Mouse (Mus musculus) brown adipose tissue, adult 24 weeks (tissue): Measurements from ENCODE around the gene Borcs6. TPM values are rescaled to one million over a fixed set of nuclear protein-coding genes. Genes with fewer than 3 reads are reported as not detected.
A peak's percentile ranks its signal among the peaks of the same experiment; 100 is the strongest.

Source experiments
- H3K27ac ChIP-seq: fragments of 200-500 bp; replicated peaks from 2 replicates; pipeline ENCODE4 v1.5.1; 2012; ENCODE audit warnings: low read depth, mild to moderate bottlenecking, low read length
- H3K4me1 ChIP-seq: fragments of 200-500 bp; 2 replicates; pipeline ENCODE4 v1.6.1; 2012; ENCODE audit warnings: low read length, mixed read lengths; ENCODE audit not compliant: control insufficient read depth, insufficient read depth, insufficient read length
- H3K4me3 ChIP-seq: fragments of 200-500 bp; 2 replicates; pipeline ENCODE4 v1.5.1; 2012; ENCODE audit warnings: low read depth, mild to moderate bottlenecking, low read length, moderate library complexity; ENCODE audit not compliant: insufficient read depth
- polyA plus RNA-seq: library from polyadenylated mRNA; stranded (reverse); fragments of >200 nt; gene quantifications from 2 replicates; pipeline ENCODE4 v1.2.4, GENCODE M21; 2012; ENCODE audit not compliant: missing spikeins, insufficient read depth, insufficient read length

Borcs6 gene
- polyA plus RNA-seq, 1 experiment, result 8.3 TPM

DNA sequence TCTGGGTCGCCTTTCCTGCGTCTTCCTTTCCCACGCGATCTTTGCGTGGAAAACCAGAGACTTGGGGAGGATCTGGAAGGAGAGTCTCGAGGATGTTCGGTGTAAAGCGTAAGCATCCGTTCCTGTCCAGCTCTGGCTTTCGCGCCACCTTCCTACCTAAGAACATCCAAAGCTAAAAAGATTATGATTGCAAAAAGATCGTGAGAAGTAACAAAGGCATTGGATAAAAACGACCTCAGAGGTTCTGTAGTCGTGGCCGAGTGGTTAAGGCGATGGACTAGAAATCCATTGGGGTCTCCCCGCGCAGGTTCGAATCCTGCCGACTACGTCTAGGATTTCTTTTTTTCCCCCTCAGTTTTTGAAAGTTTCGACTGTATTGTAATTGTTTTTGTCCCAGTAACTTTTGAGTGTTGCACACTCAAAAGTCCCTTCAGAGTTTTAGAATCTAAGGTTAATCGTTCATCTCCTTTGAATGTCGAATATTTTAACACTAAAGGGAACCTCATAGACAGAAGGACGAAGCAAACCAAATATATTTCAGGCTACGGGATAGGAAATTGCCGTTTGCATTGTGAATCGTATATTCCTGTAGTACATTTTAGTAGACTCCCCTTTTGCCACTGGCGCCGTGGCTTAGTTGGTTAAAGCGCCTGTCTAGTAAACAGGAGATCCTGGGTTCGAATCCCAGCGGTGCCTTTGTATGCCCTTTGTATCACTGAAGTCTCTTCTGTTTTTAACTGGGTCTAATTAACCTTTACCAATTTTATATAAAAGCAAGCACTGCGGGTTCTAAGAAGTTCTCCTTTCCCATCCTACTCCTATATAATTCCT lies 22.1 kb upstream of the Borcs6 start:
- Histone ChIP-seq H3K4me3 (peak overlapping the region; percentile 80), H3K27ac (peak overlapping the region; percentile 51), H3K4me1 (no peaks in the 10 kb centered on the region)

GRCm38 (mm10) chr11:69038173-69038572 lies 21.3 kb upstream of the Borcs6 start:
- no peak overlapping the region for H3K4me3 ChIP-seq
- no peaks in the 10 kb centered on the region for H3K4me1 ChIP-seq
- no peak overlapping the region for H3K27ac ChIP-seq

GRCm38 (mm10) chr11:69045531-69046394 lies 13.8 kb upstream of the Borcs6 start, which contains the start of gene Aurkb:
Gene Aurkb, plus strand, starts transcription at chr11:69045647.
- Histone ChIP-seq H3K27ac (no peak within 1 kb of the TSS), H3K4me1 (no peaks in the 10 kb centered on the region; the same call in 1 of the 2 replicates), H3K4me3 (peak within 1 kb of the TSS; percentile 61)

DNA sequence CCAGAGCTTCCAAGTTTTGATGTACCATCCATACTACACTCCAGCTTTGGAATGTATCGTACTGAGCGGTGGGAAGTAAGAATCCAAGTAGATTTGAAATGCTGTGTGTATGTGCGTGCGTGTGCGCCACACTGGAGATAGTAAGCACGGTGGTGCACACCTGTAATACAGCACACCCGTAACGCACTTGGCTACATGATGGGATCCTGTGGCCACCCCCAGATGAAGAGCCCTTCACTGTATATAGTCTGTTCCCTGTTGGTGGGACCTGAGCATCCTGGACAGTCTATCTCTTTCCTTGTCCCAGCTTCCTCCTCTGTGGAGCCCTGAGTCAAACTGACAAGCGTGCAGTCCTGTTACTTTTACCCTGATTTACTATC lies 13.1 kb upstream of the Borcs6 start:
- H3K27ac ChIP-seq, result no peak overlapping the region
- peak overlapping the region; percentile 61; the same call in 1 of the 2 replicates for H3K4me3 ChIP-seq
- H3K4me1 ChIP-seq, result no peaks in the 10 kb centered on the region; the same call in 1 of the 2 replicates

DNA sequence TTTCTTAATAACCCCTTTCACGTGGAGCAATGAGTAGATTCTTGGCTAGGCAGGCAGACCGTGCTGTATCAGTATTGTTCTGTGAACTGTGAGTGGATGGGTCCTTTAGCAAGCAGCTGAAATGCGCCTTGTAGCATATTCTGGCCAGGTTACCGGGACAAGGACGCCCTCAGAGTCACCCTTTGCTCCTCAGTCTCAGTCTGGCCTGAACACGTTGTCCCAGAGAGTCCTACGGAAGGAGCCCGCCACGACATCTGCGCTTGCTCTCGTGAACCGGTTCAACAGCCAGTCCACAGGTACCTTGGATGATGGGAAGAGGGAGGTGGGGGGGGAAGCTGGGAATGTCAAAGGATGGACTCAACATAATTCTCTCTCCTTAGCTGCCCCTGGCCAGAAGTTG lies 11.9 kb upstream of the Borcs6 start:
- Histone ChIP-seq H3K4me3 (no peak overlapping the region), H3K4me1 (peaks cover 6% of the 10 kb centered on the region; the same call in 1 of the 2 replicates), H3K27ac (no peak overlapping the region)

GRCm38 (mm10) chr11:69048151-69048550 lies 11.4 kb upstream of the Borcs6 start:
- Histone ChIP-seq H3K4me3 (no peak overlapping the region), H3K4me1 (peaks cover 7% of the 10 kb centered on the region; the same call in 1 of the 2 replicates), H3K27ac (no peak overlapping the region)

GRCm38 (mm10) chr11:69050748-69051147 lies 8.8 kb upstream of the Borcs6 start:
- Histone ChIP-seq H3K27ac (no peak overlapping the region), H3K4me3 (no peak overlapping the region), H3K4me1 (peaks cover 7% of the 10 kb centered on the region; the same call in 1 of the 2 replicates)

- H3K4me1 ChIP-seq, result 0 out of 2 replicates have a peak, but pooled peaks cover 7% of the 10 kb centered on the region
- H3K27ac ChIP-seq, result no peak overlapping the region
- no peak overlapping the region for H3K4me3 ChIP-seq
Observed at GRCm38 (mm10) chr11:69051771-69052170, 7.7 kb upstream of the Borcs6 start.

- Histone ChIP-seq H3K4me1 (0 out of 2 replicates have a peak, but pooled peaks cover 7% of the 10 kb centered on the region), H3K27ac (no peak overlapping the region), H3K4me3 (no peak overlapping the region)
Observed at GRCm38 (mm10) chr11:69052824-69053421, 6.6 kb upstream of the Borcs6 start.

- no peak overlapping the region for H3K4me3 ChIP-seq
Observed at GRCm38 (mm10) chr11:69053848-69054247, 5.7 kb upstream of the Borcs6 start.

DNA sequence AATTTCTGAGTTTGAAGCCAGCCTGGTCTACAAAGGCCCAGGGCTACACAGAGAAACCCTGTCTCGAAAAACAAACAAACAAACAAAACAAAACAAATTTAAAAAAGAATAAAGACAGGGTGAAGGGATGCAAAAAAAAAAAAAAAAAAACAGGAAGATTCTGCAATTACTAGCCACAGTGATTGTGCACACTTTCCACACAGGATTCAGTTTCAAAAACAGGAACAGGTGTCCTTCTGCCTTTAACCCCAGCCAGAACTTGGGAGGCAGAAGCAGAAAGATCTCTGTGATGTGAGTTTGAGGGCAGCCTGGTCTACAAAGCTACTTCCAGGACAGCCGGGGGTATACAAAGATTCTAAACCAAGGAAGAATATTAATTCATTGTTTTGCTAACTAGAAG lies 1.3 kb upstream of the Borcs6 start:
- Histone ChIP-seq H3K4me3 (peak overlapping the region; percentile 96), H3K27ac (peak overlapping the region; percentile 87; the same call in 1 of the 2 replicates), H3K4me1 (peaks cover 9% of the 10 kb centered on the region)

More at GRCm38 (mm10) chr11:69053848-69054247, 5.7 kb upstream of the Borcs6 start:
- Histone ChIP-seq H3K4me1 (0 out of 2 replicates have a peak, but pooled peaks cover 7% of the 10 kb centered on the region), H3K27ac (no peak overlapping the region)

GRCm38 (mm10) chr11:69058729-69059356 lies 674 bp upstream of the Borcs6 start:
- peak overlapping the region; percentile 96 for H3K4me3 ChIP-seq
- H3K27ac ChIP-seq, result peak overlapping the region; percentile 87
- H3K4me1 ChIP-seq, result peaks cover 9% of the 10 kb centered on the region

GRCm38 (mm10) chr11:69059975-69060411 lies 476 bp downstream of the Borcs6 start:
- peak overlapping the region; percentile 91 for H3K27ac ChIP-seq
- H3K4me3 ChIP-seq, result peak overlapping the region; percentile 96
- peaks cover 13% of the 10 kb centered on the region for H3K4me1 ChIP-seq

- Histone ChIP-seq H3K27ac (peak overlapping the region; percentile 91), H3K4me1 (peaks cover 13% of the 10 kb centered on the region), H3K4me3 (peak overlapping the region; percentile 96)
Observed at GRCm38 (mm10) chr11:69060448-69061254, 1.1 kb downstream of the Borcs6 start.
